In the genomic region with DNA sequence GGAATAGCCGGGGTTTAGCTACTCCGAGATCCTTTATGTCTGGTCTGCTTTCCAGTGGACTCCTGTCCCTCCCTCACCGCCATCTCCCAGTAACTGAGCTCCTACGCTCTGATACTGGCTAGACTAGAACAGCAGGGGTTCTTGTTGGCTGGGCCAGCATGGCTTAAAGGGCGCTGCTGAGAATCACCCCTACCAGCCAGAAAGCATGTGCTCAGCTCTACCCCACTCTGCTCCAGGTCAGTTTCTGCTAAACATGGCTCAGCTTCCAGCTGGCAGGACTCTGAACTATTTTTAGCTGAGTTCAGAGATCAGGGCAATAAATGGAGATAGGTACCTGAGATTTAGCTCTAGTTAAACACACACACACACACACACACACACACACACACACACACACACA, we compare ENCODE assay signal across 12 mouse cellular contexts. TPM values are rescaled to one million over a fixed set of nuclear protein-coding genes. Genes with fewer than 3 reads are reported as not detected.
A peak's percentile ranks its signal among the peaks of the same experiment; 100 is the strongest.
DNase-seq lines count a peak whose midpoint lies in the region; ATAC-seq lines count a peak whose summit lies in the region.
"Had no signal": no experiment of that assay in that cellular context is flagged by ENCODE, and none has a peak within 500 bp of the region (broad histone marks: within the 10 kb centered on the region; RNA-seq: fewer than 3 reads in every experiment).

No protein-coding gene starts in this region.

- no peaks in the 10 kb centered on the region for H3K36me3 ChIP-seq in kidney, embryonic 14.5 days (ENCODE audit: control insufficient read depth, insufficient read depth, low read length)
- H3K36me3 ChIP-seq in heart, embryonic 12.5 days: no peaks in the 10 kb centered on the region
- no peaks in the 10 kb centered on the region for H3K36me3 ChIP-seq in forebrain, embryonic 10.5 days (replicated peaks)
- H3K36me3 ChIP-seq in neural tube, embryonic 15.5 days: no peaks in the 10 kb centered on the region
- H3K36me3 ChIP-seq: lung, embryonic 15.5 days had no signal

- H3K27me3 ChIP-seq in kidney, embryonic 14.5 days (ENCODE audit: control insufficient read depth, insufficient read depth, low read length): no peaks in the 10 kb centered on the region
- H3K27me3 ChIP-seq in heart, embryonic 12.5 days (replicated peaks): no peaks in the 10 kb centered on the region
- H3K27me3 ChIP-seq in forebrain, embryonic 10.5 days (ENCODE audit: poor library complexity, severe bottlenecking): no peaks in the 10 kb centered on the region
- H3K27me3 ChIP-seq in neural tube, embryonic 15.5 days (replicated peaks): no peaks in the 10 kb centered on the region
- H3K27me3 ChIP-seq: lung, embryonic 15.5 days had no signal

- 72% methylated on average over 5 of the region's 5 CpGs for WGBS in kidney, embryonic 14.5 days
- 47% methylated on average over 5 of the region's 5 CpGs for WGBS in heart, embryonic 12.5 days
- 43% methylated on average over 5 of the region's 5 CpGs for WGBS in forebrain, embryonic 10.5 days
- 36% methylated on average over 5 of the region's 5 CpGs for WGBS in neural tube, embryonic 15.5 days

- H3K9ac ChIP-seq in kidney, embryonic 14.5 days (ENCODE audit: low read depth, low read length): no peak overlapping the region
- H3K9ac ChIP-seq in heart, embryonic 12.5 days: peak overlapping the region; percentile 31; the same call in 1 of the 2 replicates
- no peak overlapping the region for H3K9ac ChIP-seq in neural tube, embryonic 15.5 days (replicated peaks)
- H3K9ac ChIP-seq: forebrain, postnatal 0 days; lung, embryonic 15.5 days had no signal

- no peaks in the 10 kb centered on the region for H3K9me3 ChIP-seq in kidney, embryonic 14.5 days (ENCODE audit: control insufficient read depth, low read length)
- H3K9me3 ChIP-seq in heart, embryonic 12.5 days (replicated peaks): no peaks in the 10 kb centered on the region
- no peaks in the 10 kb centered on the region for H3K9me3 ChIP-seq in forebrain, embryonic 10.5 days
- H3K9me3 ChIP-seq in neural tube, embryonic 15.5 days (replicated peaks): no peaks in the 10 kb centered on the region
- H3K9me3 ChIP-seq: lung, embryonic 15.5 days had no signal

- no peak overlapping the region for H3K27ac ChIP-seq in kidney, embryonic 14.5 days (ENCODE audit: low read depth, low read length)
- peak overlapping the region; percentile 67 for H3K27ac ChIP-seq in heart, embryonic 12.5 days (ENCODE audit: poor library complexity, severe bottlenecking)
- no peak overlapping the region for H3K27ac ChIP-seq in forebrain, embryonic 10.5 days
- H3K27ac ChIP-seq in neural tube, embryonic 15.5 days (replicated peaks): no peak overlapping the region
- H3K27ac ChIP-seq: lung, embryonic 15.5 days had no signal

- no peak for ATAC-seq in kidney, embryonic 14.5 days (ENCODE audit: low FRiP score, low TSS enrichment)
- ATAC-seq in heart, embryonic 12.5 days (ENCODE audit: insufficient number of reproducible peaks, low FRiP score): peak; percentile 33; the same call in 1 of the 2 replicates
- ATAC-seq in neural tube, embryonic 15.5 days (ENCODE audit: low FRiP score): no peak
- ATAC-seq: forebrain, postnatal 0 days had no signal

- H3K4me1 ChIP-seq in kidney, embryonic 14.5 days (ENCODE audit: control insufficient read depth, insufficient read depth, low read length): 0 out of 2 replicates have a peak, but pooled peaks cover under 1% of the 10 kb centered on the region
- 0 out of 2 replicates have a peak, but pooled peaks cover 5% of the 10 kb centered on the region for H3K4me1 ChIP-seq in heart, embryonic 12.5 days (replicated peaks)
- H3K4me1 ChIP-seq in forebrain, embryonic 10.5 days: peaks cover 11% of the 10 kb centered on the region
- no peaks in the 10 kb centered on the region for H3K4me1 ChIP-seq in neural tube, embryonic 15.5 days
- H3K4me1 ChIP-seq: lung, embryonic 15.5 days had no signal

- DNase-seq in kidney, adult 11 months: peak; percentile 76
- peak; percentile 68 to 78 for DNase-seq in cerebellum, postnatal 10 days
- peak; percentile 38 to 79 for DNase-seq in kidney, postnatal 25 days
- no peak for DNase-seq in forebrain, embryonic 10.5 days (ENCODE audit: extremely low spot score, low spot score)
- DNase-seq in layer of hippocampus, postnatal 36 days: no peak
- DNase-seq: forebrain, postnatal 0 days; layer of hippocampus, adult 9-11 months; right cerebral cortex, postnatal 14 days had no signal

- no peak overlapping the region for H3K4me2 ChIP-seq in kidney, embryonic 14.5 days (replicated peaks; ENCODE audit: low read depth, low read length)
- H3K4me2 ChIP-seq in heart, embryonic 12.5 days: peak overlapping the region; percentile 31; the same call in 1 of the 2 replicates
- no peak overlapping the region for H3K4me2 ChIP-seq in neural tube, embryonic 15.5 days
- H3K4me2 ChIP-seq: lung, embryonic 15.5 days had no signal

- H3K4me3 ChIP-seq in kidney, embryonic 14.5 days (ENCODE audit: low read length): no peak overlapping the region
- no peak overlapping the region for H3K4me3 ChIP-seq in heart, embryonic 12.5 days
- no peak overlapping the region for H3K4me3 ChIP-seq in forebrain, embryonic 10.5 days
- no peak overlapping the region for H3K4me3 ChIP-seq in neural tube, embryonic 15.5 days (replicated peaks)
- H3K4me3 ChIP-seq: lung, embryonic 15.5 days had no signal

RNA-seq across cellular contexts. Expression of a gene that starts 12.2 kb away (rescaled TPM):
- polyA plus RNA-seq in kidney, embryonic 14.5 days (2014; fragmentation: Nextera tagmentation; extraction: Ambion mirVana): 219 and 229 TPM in 2 replicates
- polyA plus RNA-seq in heart, embryonic 12.5 days (2016; fragmentation: Nextera tagmentation; extraction: Ambion mirVana): 283 and 290 TPM in 2 replicates
- 214 and 230 TPM in 2 replicates for polyA plus RNA-seq in forebrain, embryonic 10.5 days (2016; fragmentation: Nextera tagmentation; extraction: Ambion mirVana)
- 100 to 1,000 TPM; 447 to 463 TPM for total RNA-seq in layer of hippocampus, postnatal 36 days (2021)
- 198 and 203 TPM in 2 replicates for polyA plus RNA-seq in neural tube, embryonic 15.5 days (2015; fragmentation: Nextera tagmentation; extraction: Ambion mirVana)

Comparison
In these comparisons a context has a peak if more than half of its experiments do, and no peak if none do; other contexts are left out.
1. DNase-seq: peak in kidney, adult 11 months (single experiment), cerebellum, postnatal 10 days (2 of 2) and kidney, postnatal 25 days (2 of 2); none in forebrain, embryonic 10.5 days (single experiment) and layer of hippocampus, postnatal 36 days (0 of 2).